Mouse (Mus musculus) testis, adult 2 months (tissue): Measurements from ENCODE around the gene Cdk12. TPM values are rescaled to one million over a fixed set of nuclear protein-coding genes. Genes with fewer than 3 reads are reported as not detected.
"Not testable (repeated sequence)": the region's sequence is repeated elsewhere in the genome, so short reads cannot be mapped to it uniquely, and the experiment has no call there.

ENCODE experiments used
- H3K27ac ChIP-seq: fragments of 200-500 bp; 2 replicates; pipeline ENCODE4 v1.5.1; 2012; ENCODE audit warnings: low read depth, low read length; ENCODE audit not compliant: control insufficient read depth, insufficient read depth
- H3K27me3 ChIP-seq: fragments of 200-500 bp; 2 replicates; pipeline ENCODE4 v1.6.1; 2012; ENCODE audit warnings: mild to moderate bottlenecking, low read length, moderate library complexity; ENCODE audit not compliant: control insufficient read depth, insufficient read depth
- H3K36me3 ChIP-seq: fragments of 200-500 bp; 2 replicates; pipeline ENCODE4 v1.6.1; 2012; ENCODE audit warnings: mild to moderate bottlenecking, low read length; ENCODE audit not compliant: control insufficient read depth, insufficient read depth
- H3K4me1 ChIP-seq: fragments of 200-500 bp; 2 replicates; pipeline ENCODE4 v1.6.1; 2012; ENCODE audit warnings: low read length; ENCODE audit not compliant: control insufficient read depth, insufficient read depth
- H3K4me3 ChIP-seq: fragments of 200-500 bp; 2 replicates; pipeline ENCODE4 v1.5.1; 2012; ENCODE audit warnings: low read depth, mild to moderate bottlenecking, low read length, moderate library complexity, mixed read lengths; ENCODE audit not compliant: control insufficient read depth
- CTCF ChIP-seq: fragments of 200-500 bp; IDR thresholded peaks from 2 replicates; pipeline ENCODE4 v1.5.1; 2012; ENCODE audit warnings: low read depth, mild to moderate bottlenecking, inconsistent platforms, low read length, moderate library complexity; ENCODE audit not compliant: control insufficient read depth, insufficient read depth, insufficient replicate concordance
- POLR2A ChIP-seq: fragments of 200-500 bp; IDR thresholded peaks from 2 replicates; pipeline ENCODE4 v1.6.1; 2012; ENCODE audit warnings: low read depth, mild to moderate bottlenecking, inconsistent platforms, low read length, moderate library complexity; ENCODE audit not compliant: control insufficient read depth
- polyA plus RNA-seq: library from polyadenylated mRNA; depleted of rRNA; stranded (reverse); fragments of >200 nt; gene quantifications from 2 replicates; pipeline ENCODE4 v1.2.3, GENCODE M21; 2012

Cdk12 gene
- polyA plus RNA-seq, 1 experiment: 17.6 TPM

GRCm38 (mm10) chr11:98238416-98238815 is 35.6 kb downstream of the Cdk12 start:
- Histone ChIP-seq H3K4me3 (no peak overlapping the region), H3K4me1 (no peaks in the 10 kb centered on the region), H3K27ac (no peak overlapping the region), H3K27me3 (no peaks in the 10 kb centered on the region), H3K36me3 (peaks cover 2% of the 10 kb centered on the region; the same call in 1 of the 2 replicates)
- TF ChIP-seq POLR2A: no peak
- no peak for TF ChIP-seq CTCF

GRCm38 (mm10) chr11:98238995-98239394 is 36.1 kb downstream of the Cdk12 start:
- peaks cover 2% of the 10 kb centered on the region; the same call in 1 of the 2 replicates for H3K36me3 ChIP-seq
- no peak for TF ChIP-seq POLR2A
- TF ChIP-seq CTCF: no peak
- no peaks in the 10 kb centered on the region for H3K4me1 ChIP-seq
- no peaks in the 10 kb centered on the region for H3K27me3 ChIP-seq
- H3K4me3 ChIP-seq: no peak overlapping the region
- H3K27ac ChIP-seq: no peak overlapping the region

- not testable (repeated sequence) for H3K36me3 ChIP-seq, H3K27me3 ChIP-seq, H3K27ac ChIP-seq, H3K4me1 ChIP-seq, H3K4me3 ChIP-seq
Observed at GRCm38 (mm10) chr11:98242910-98243309, 40.1 kb downstream of the Cdk12 start.

GRCm38 (mm10) chr11:98244415-98244814 is 41.6 kb downstream of the Cdk12 start:
- Histone ChIP-seq H3K4me3 (no peak overlapping the region), H3K27ac (no peak overlapping the region), H3K27me3 (no peaks in the 10 kb centered on the region), H3K4me1 (no peaks in the 10 kb centered on the region), H3K36me3 (peaks cover 6% of the 10 kb centered on the region)
- TF ChIP-seq POLR2A: no peak
- no peak for TF ChIP-seq CTCF

GRCm38 (mm10) chr11:98247325-98247724 is 44.5 kb downstream of the Cdk12 start:
- H3K36me3 ChIP-seq: peaks cover 6% of the 10 kb centered on the region
- H3K27ac ChIP-seq: no peak overlapping the region
- H3K4me3 ChIP-seq: no peak overlapping the region
- no peaks in the 10 kb centered on the region for H3K4me1 ChIP-seq
- H3K27me3 ChIP-seq: no peaks in the 10 kb centered on the region
- TF ChIP-seq CTCF (no peak), POLR2A (no peak)

GRCm38 (mm10) chr11:98253807-98254206 is 50.9 kb downstream of the Cdk12 start:
- Histone ChIP-seq H3K27ac (no peak overlapping the region), H3K36me3 (no peaks in the 10 kb centered on the region), H3K4me3 (no peak overlapping the region), H3K4me1 (no peaks in the 10 kb centered on the region), H3K27me3 (no peaks in the 10 kb centered on the region)
- no peak for TF ChIP-seq CTCF
- TF ChIP-seq POLR2A: no peak

GRCm38 (mm10) chr11:98260706-98261479 is 58.0 kb downstream of the Cdk12 start:
- peaks cover 2% of the 10 kb centered on the region; the same call in 1 of the 2 replicates for H3K36me3 ChIP-seq
- H3K4me3 ChIP-seq: no peak overlapping the region
- no peaks in the 10 kb centered on the region for H3K4me1 ChIP-seq
- TF ChIP-seq POLR2A (no peak), CTCF (no peak)
- H3K27ac ChIP-seq: no peak overlapping the region
- H3K27me3 ChIP-seq: no peaks in the 10 kb centered on the region

GRCm38 (mm10) chr11:98265039-98265438 is 62.2 kb downstream of the Cdk12 start:
- no peak overlapping the region for H3K4me3 ChIP-seq
- H3K27me3 ChIP-seq: no peaks in the 10 kb centered on the region
- H3K27ac ChIP-seq: no peak overlapping the region
- TF ChIP-seq POLR2A (no peak), CTCF (peak; percentile 37; the same call in 1 of the 2 replicates)
- H3K36me3 ChIP-seq: peaks cover 2% of the 10 kb centered on the region; the same call in 1 of the 2 replicates
- no peaks in the 10 kb centered on the region for H3K4me1 ChIP-seq
